Mouse (Mus musculus) cerebellum, adult 11 months (tissue): Measurements from ENCODE around the gene Srgap3.

Experiments used
- DNase-seq: peaks from one replicate; pipeline ENCODE4 v3.0.0; 2022

Gene Srgap3

DNA sequence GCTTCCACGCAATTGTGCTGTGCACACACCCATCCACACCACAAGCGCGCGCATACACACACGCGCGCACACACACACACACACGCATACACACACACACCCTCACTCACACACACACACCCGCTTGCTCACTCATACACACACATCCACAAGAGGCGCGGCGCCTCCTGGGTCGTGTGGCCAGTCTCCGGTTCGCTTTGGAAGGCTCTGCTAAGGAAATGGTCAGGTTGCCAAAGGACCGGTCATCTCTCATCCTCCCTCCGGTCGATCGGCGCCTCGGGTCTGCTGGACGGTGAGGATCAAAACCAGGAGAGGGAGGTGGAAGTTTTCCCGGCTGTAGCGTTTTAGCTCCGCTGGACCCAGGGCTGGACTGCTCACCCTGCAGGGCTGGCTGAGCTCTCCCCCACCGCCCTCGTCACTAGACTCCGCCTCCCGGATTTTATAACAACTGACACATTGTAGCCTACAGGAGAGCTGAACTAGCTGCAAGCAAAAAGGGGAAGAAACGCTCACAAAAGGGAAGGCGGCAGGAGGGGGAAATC lies at the start of gene Srgap3:
Gene Srgap3 (minus strand): TSS at position 372 of the 542 bp plus-strand sequence.
- DNase-seq, result peak; percentile 86

GRCm38 (mm10) chr6:112995708-112996107 lies 48.6 kb upstream of the Srgap3 start:
- DNase-seq, result no peak

- no peak for DNase-seq
Measured at GRCm38 (mm10) chr6:112990119-112990518, 43.1 kb upstream of the Srgap3 start.

GRCm38 (mm10) chr6:112985362-112986314 lies 38.6 kb upstream of the Srgap3 start:
- no peak for DNase-seq

- DNase-seq, result no peak
Measured at GRCm38 (mm10) chr6:112982241-112982640, 35.2 kb upstream of the Srgap3 start.

DNA sequence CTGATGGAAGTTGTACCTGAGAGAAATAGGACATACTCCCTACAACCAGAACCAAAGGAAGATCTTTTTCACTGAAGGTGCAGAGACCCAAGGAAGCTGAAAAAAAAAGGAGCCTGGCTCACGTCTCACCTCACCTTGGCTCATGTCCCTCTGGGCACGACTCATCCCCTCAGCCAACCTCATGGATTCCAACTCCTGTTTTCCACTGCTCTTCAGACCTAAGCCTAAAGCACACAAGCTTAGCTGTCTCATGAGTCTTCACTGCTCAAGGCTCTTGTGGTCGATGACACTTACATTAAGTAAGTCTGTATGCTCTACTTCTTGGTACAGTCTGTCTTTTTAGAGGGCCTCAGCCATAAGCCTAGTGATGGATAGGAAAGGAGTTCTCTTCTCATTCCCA lies 31.9 kb upstream of the Srgap3 start:
- DNase-seq, result no peak

DNA sequence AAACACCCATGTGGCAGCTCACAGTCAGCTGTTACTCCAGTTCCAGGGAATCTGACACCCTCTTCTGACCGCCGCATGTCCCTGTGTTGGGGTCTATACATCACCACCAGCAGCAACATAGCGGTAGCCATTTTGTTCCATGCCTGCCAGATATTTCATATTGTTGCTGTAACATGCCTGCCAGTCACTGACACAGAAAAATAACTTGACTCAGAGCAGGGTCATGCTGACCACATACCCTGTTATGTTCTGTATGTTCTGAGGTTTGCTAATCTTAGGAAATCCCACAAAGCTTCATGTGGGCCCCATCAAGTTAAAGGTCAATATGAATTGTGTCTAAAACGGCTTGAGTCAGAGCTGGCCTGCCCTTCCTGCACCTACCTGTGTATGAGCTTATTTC lies 30.2 kb upstream of the Srgap3 start:
- DNase-seq, result no peak

GRCm38 (mm10) chr6:112976541-112976940 lies 29.5 kb upstream of the Srgap3 start:
- DNase-seq, result no peak

DNA sequence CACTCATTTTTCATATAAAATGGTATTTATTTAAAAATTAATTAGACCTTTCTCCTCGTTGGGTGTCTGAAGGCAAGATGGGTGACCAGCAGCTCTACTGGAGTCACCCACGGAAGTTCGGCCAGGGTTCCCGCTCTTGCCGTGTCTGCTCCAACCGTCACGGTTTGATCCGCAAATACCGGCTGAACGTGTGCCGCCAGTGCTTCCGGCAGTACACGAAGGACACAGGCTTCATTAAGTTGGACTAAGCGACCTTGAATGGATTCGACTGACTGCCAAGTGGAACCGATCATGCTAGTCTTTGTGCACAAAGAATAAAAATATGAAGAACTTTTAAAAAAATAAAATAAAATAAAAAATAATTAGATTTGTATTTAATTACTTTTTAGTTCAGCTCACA lies 29.1 kb upstream of the Srgap3 start:
- no peak for DNase-seq

DNA sequence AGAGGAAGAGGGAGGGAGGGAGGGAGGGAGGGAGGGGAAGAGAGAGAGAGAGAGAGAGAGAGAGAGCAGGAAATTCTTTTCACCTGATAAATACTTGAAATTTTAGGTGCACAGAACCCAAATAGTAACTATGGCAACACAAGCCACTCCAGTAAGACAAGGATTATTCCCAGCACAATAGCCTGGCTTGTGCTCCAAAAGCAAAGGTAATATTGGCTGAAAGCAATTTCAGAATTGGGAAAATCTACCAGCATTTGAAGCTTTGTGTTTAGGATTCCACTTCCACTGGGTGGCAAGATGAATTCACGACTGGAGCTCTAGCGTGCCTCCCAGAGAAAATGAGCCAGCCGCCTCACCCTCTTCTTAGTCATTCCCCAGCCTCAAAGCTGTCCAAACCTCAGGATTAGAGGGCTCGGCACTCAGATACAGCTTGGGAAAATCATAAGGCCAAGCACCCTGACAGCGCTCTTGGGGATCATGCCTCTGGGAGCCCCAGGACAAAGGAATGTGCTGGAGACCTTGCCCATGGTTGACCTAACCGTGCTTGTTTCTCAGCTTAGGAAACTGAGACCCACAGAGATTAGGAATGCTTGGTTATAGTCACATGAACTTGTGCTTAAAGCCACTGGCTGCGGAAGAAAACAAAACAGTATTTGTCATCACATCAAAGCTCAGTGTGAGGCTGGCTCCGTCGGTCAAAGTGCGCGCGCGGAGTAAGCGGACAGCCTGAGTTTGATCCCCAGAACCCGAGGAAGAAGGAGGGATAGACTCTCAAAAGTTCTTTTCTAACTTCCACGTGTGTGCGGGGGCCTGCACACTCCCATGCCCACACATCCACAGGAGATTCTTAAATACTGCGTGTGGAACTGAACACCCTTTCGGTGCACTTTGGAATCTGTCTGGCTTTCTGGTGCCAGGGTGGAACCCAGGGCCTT lies 27.0 kb upstream of the Srgap3 start:
- no peak for DNase-seq

- no peak for DNase-seq
Measured at GRCm38 (mm10) chr6:112972858-112973631, 26.0 kb upstream of the Srgap3 start.

DNA sequence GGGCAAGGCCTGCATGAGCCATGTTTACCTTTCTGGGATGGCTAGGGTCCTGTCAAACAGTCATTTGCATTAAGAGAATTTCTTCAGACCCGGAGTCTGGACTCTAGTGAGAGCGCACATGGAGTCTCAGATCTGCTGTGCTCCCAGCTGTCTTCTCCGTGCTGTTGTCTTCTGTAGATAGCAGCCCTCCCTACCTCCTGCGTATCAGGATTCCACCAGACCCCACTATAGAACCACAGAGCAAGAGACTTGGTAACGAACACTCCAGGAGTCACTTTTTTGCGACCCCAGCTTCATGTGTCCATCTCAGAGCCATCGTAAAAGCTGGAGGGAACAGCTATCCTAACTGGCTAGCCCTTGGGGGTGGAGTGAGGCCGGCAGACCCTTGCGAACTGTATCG lies 25.1 kb upstream of the Srgap3 start:
- no peak for DNase-seq

- no peak for DNase-seq
Measured at GRCm38 (mm10) chr6:112971116-112971768, 24.2 kb upstream of the Srgap3 start.

- DNase-seq, result no peak
Measured at GRCm38 (mm10) chr6:112967359-112967758, 20.3 kb upstream of the Srgap3 start.

DNA sequence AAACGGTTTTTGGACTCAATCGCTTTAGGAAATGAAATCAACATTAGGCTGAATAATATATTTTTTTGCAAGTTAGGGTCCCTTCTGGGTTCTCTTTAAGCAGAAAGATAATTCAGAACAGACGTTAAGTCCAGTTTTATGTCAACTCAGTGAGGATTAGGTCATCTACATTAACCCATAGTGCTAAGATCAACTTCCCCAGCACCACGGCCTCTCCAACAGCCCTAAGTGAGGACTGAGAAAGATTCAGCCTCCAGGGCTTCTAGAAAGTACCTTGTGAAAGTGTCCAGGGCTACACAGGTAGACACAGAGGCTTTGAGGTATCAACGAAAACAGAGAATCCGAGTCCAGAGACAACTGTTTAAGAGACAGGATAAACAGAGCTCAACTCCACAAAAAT lies 11.3 kb upstream of the Srgap3 start:
- DNase-seq, result no peak

- DNase-seq, result no peak
Measured at GRCm38 (mm10) chr6:112957583-112958280, 10.7 kb upstream of the Srgap3 start.

DNA sequence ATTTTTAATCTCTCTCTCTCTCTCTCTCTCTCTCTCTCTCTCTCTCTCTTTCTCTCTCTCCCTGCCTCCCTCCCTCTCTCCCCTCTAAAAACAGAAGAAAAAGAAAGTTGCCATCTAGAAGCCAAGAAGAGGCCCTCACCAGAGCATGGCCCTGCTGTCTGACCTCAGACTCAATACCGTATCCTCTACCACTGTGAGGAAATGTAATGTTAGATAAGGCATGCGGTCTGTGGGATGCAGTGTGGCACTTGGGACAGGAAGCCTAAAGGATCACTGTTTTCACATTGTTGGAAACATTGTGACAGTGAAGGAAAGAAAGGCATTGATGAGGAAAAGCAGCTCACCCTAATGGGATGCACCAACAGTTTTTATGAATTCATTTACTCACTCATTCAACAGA lies 8.7 kb upstream of the Srgap3 start:
- DNase-seq, result no peak

DNA sequence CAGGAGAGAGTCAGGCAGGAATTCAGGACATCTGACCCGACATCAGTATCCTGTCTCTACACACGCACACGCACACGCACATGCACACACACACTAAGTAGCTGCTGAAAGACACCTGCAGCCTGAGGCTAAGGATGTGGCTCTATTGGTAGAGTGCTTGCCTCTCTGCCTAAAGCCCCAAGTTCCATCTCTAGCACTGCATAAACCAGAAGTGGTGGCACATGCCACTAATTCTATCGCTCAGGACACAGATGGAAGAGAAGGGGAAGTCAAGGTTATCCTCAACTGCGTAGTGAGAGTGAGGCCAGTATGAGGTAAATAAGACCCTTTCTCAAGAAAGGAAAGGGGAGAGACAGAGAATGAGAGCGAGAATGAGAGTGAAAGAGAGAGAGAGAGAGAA lies 6.8 kb upstream of the Srgap3 start:
- no peak for DNase-seq

DNA sequence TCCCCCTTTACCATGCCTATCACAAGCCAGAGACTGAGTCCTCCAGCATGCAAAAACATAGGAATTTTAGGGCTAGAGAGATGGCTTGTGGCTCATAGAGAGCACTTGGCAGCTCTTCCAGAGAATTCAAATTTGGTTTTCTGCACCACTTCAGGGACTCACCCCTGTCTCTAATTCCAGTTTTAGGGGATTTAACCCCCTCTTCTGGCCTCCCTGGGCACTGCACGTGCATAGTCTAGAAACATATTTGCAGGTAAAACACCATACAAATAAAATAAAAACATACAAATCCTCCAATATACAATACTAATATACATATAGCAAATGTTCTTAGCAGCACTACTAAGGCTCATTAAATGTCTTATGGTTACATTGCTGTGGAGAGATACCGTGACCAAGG lies 4.2 kb upstream of the Srgap3 start:
- no peak for DNase-seq

GRCm38 (mm10) chr6:112950205-112951110 lies 3.4 kb upstream of the Srgap3 start:
- DNase-seq, result no peak
